Mouse (Mus musculus) liver, postnatal 0 days (tissue): ENCODE measurements around the gene Map2k2. TPM values are rescaled to one million over a fixed set of nuclear protein-coding genes. Genes with fewer than 3 reads are reported as not detected.
"Not testable (repeated sequence)": the region's sequence is repeated elsewhere in the genome, so short reads cannot be mapped to it uniquely, and the experiment has no call there.

ENCODE experiments used
- ATAC-seq: fragments of 200-750 bp; cut with Nextera tagmentation; 2 replicates; pipeline ENCODE4 v1.8.0; 2017; ENCODE audit warnings: mild to moderate bottlenecking, moderate library complexity
- DNase-seq: peaks from one replicate; pipeline ENCODE4 v3.0.0-alpha.2; 2016
- H3K27ac ChIP-seq: fragments of 300-500 bp; sonication (generic); 2 replicates; pipeline ENCODE4 v1.5.1; 2014; ENCODE audit warnings: antibody characterized with exemption, moderate library complexity, mild to moderate bottlenecking, low read depth
- H3K27me3 ChIP-seq: fragments of 300-500 bp; sonication (generic); 2 replicates; pipeline ENCODE4 v1.6.1; 2014; ENCODE audit warnings: low read length, control low read depth, mixed read lengths; ENCODE audit not compliant: insufficient read depth
- H3K36me3 ChIP-seq: fragments of 300-500 bp; sonication (generic); replicated peaks from 2 replicates; pipeline ENCODE4 v1.6.1; 2014; ENCODE audit warnings: mild to moderate bottlenecking, control low read depth, low read length, moderate library complexity, mixed read lengths; ENCODE audit not compliant: insufficient read depth
- H3K4me1 ChIP-seq: fragments of 300-500 bp; sonication (generic); 2 replicates; pipeline ENCODE4 v1.6.1; 2014; ENCODE audit warnings: antibody characterized with exemption, mild to moderate bottlenecking, control low read depth; ENCODE audit not compliant: insufficient read depth
- H3K4me2 ChIP-seq: fragments of 300-500 bp; sonication (generic); 2 replicates; pipeline ENCODE4 v1.6.1; 2014; ENCODE audit warnings: low read depth, mild to moderate bottlenecking, low read length, moderate library complexity, mixed read lengths
- H3K4me3 ChIP-seq: fragments of 300-500 bp; sonication (generic); 2 replicates; pipeline ENCODE4 v1.5.1; 2014; ENCODE audit warnings: low read depth, low read length
- H3K9ac ChIP-seq: fragments of 300-500 bp; sonication (generic); replicated peaks from 2 replicates; pipeline ENCODE4 v1.6.1; 2014; ENCODE audit warnings: mild to moderate bottlenecking, moderate library complexity
- H3K9me3 ChIP-seq: fragments of 300-500 bp; sonication (generic); 2 replicates; pipeline ENCODE4 v1.6.1; 2016; ENCODE audit warnings: mild to moderate bottlenecking, control low read depth, low read length, mixed read lengths
- CTCF ChIP-seq: sonication (generic); IDR thresholded peaks from 2 replicates; pipeline ENCODE4 v1.5.1; 2016; ENCODE audit warnings: antibody characterized with exemption, low read depth
- EP300 ChIP-seq: IDR thresholded peaks from 2 replicates; pipeline ENCODE4 v1.6.1; 2016; ENCODE audit warnings: antibody characterized with exemption, low read depth, mild to moderate bottlenecking
- WGBS: fragments of 180-500 bp; shearing (Covaris S2); extraction: QIAGEN DNeasy Blood & Tissue Kit; methylation state at CpG from one replicate; pipeline ENCODE4 v1.1.7; 2014; ENCODE audit not compliant: insufficient replicate concordance; 5-methylcytosine and 5-hydroxymethylcytosine counted together
- polyA plus RNA-seq: library from polyadenylated mRNA; unstranded; fragments of >200 nt; fragmentation: Nextera tagmentation; extraction: Ambion mirVana; gene quantifications from 2 replicates; pipeline ENCODE4 v1.2.1, GENCODE M21; 2015

Map2k2 gene
- 93.2 and 93.9 TPM in 2 replicates for polyA plus RNA-seq

DNA sequence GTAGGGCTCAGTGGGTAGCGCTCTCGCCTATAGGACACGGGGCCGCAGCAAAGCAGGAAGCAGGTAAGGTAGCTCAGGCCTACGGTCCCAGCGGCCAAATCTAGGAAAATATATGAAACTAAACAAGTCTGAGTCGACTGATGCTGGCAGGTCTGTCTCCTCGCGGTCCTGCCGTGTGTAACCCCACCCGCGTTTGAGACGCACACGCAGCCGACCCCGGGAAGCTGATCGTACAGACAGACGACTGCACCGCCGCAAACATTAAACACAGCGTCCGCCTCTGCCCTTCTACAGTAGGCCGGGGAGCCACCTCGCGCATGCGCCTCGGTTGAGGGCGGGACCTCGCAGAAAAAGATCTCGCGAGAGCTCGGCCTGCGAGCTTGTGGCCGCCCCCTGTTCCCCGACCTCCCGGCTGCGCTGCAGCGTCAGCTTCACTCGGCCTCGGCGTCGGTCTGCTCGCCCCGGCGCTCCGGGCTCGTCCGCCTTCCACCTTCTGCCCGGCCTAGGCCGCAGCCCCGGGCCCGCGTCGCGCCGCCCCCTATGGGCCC, at the start of gene Map2k2:
TSS of gene Map2k2 (plus strand) at position 351 of the 548 bp plus-strand sequence.
- Histone ChIP-seq H3K4me3 (peak within 1 kb of the TSS; percentile 89), H3K4me2 (peak within 1 kb of the TSS; percentile 91), H3K27ac (peak within 1 kb of the TSS; percentile 100), H3K9me3 (no peaks in the 10 kb centered on the region), H3K9ac (peak within 1 kb of the TSS; percentile 96), H3K36me3 (peaks cover 26% of the 10 kb centered on the region), H3K27me3 (no peaks in the 10 kb centered on the region), H3K4me1 (peaks cover 26% of the 10 kb centered on the region)
- TF ChIP-seq EP300 (no peak), CTCF (no peak)
- ATAC-seq, result peak; percentile 95
- WGBS, result under 1% methylated on average over 55 of the region's 56 CpGs
- DNase-seq, result peak; percentile 98

DNA sequence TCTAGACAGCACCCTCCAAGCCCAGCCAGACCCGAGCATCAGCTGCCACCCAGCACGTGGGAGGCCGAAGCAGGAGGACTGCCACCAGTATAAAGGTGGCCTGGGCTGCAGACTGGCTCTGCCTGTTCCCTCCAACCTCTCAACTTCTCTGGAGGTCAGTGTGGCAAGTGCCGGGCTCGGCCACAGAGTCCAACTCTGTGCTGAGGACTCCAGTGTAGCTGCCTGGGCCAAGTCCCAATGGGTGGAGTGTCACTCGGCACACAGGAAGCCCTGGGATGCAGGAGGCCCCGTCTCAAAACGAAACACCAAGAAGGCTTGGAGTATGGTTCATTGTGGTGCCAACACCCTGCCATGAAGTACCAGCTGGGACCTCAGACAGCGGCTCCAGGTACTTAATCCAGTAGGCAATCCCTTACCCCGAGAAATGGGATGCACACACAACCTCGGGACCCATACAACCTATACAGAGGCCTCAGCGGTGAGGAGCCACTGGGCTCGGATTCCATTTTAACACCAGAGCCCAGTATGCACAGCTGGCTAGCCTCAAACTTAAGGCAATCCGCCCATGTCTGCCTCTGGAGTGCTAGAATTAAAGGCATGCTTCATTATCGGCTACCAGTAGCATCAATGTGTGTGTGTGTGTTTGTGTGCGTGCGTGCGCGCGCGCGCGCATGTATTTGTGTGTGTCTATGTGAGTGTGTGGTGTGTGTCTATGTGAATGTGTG, 48.1 kb upstream of the Map2k2 start:
- TF ChIP-seq EP300, result no peak
- no peak for TF ChIP-seq CTCF
- no peak overlapping the region for H3K27ac ChIP-seq
- H3K36me3 ChIP-seq, result no peaks in the 10 kb centered on the region
- peaks cover 10% of the 10 kb centered on the region for H3K4me1 ChIP-seq
- no peaks in the 10 kb centered on the region for H3K9me3 ChIP-seq
- ATAC-seq (no peak), DNase-seq (no peak)
- 90% methylated on average over 23 of the region's 23 CpGs for WGBS
- no peaks in the 10 kb centered on the region for H3K27me3 ChIP-seq
- no peak overlapping the region; the same call in 1 of the 2 replicates for H3K9ac ChIP-seq
- H3K4me3 ChIP-seq, result no peak overlapping the region
- no peak overlapping the region for H3K4me2 ChIP-seq

DNA sequence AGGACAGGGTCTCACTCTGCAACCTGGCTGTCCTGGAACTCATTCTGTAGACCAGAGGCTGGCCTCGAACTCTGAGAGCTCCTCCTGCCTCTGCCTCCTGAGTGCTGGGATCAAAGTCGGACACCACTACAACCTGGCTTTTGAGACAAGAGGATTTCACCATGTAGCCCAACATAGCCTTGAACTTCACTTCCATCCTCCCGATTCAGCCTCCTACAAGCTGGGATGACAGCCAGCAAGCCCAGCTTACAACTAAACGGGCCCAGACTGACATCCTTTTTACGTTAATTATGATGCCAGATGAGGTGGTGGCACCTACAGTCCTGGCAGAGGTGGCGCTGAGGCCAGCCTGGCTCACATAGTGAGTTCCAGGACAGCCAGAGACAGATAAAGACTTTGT, 46.8 kb upstream of the Map2k2 start:
- Histone ChIP-seq H3K4me1 (peaks cover 10% of the 10 kb centered on the region), H3K36me3 (no peaks in the 10 kb centered on the region), H3K27ac (no peak overlapping the region), H3K9ac (no peak overlapping the region), H3K9me3 (no peaks in the 10 kb centered on the region), H3K27me3 (no peaks in the 10 kb centered on the region), H3K4me2 (peak overlapping the region; percentile 77), H3K4me3 (no peak overlapping the region)
- 76% methylated on average over 6 of the region's 6 CpGs for WGBS
- ATAC-seq, result no peak
- no peak for DNase-seq
- TF ChIP-seq EP300 (no peak), CTCF (no peak)

DNA sequence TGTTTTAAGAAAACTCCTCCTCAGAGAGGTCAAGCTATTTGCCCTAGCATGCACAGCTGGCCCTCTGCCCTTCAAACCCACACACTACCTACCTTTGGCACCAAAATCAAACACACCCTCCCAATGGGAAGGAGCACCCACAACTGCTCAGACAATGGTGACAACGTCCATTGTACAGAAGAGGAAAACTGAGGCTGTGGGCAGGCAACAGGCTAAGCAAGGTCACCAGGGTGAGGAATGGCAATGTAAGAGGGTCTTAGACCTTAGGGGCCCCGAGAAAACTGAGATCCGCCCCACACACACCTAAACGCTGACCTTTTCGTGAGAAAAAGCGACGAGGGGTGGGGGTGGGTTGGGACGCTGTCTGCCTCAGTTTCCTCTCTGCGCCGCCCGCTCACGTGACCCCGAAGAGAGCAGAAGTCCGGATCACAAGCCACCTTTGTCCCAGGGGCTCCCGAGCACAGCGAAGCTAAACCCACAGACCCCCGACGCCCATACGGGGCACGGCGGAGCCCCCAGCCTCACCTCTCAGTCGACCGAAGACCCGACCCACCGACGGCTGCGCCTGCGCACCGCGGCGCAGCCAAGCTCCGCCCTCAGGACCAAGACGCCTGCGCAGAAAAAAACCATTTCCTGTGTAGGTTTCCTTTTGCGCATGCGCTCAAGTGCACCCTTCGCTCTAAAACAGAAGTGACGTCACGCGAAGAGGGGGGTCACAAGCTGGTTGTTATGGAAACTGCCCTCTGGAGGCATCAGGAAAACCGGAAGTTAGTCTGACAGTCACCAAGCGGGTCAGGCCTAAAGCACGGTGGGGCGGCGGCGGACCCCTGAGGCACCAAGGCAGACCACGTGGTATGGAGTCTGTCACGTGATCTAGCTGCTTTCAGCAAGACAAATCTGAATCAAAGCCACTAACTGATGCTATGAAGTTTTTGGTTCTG, 45.8 kb upstream of the Map2k2 start, which contains the start of gene Sgta:
TSS of gene Sgta (minus strand) at position 579 of the 941 bp plus-strand sequence.
- Histone ChIP-seq H3K27me3 (no peaks in the 10 kb centered on the region), H3K36me3 (no peaks in the 10 kb centered on the region), H3K9ac (peak within 1 kb of the TSS; percentile 86), H3K27ac (peak within 1 kb of the TSS; percentile 56), H3K4me2 (peak within 1 kb of the TSS; percentile 77), H3K4me1 (peaks cover 10% of the 10 kb centered on the region), H3K4me3 (peak within 1 kb of the TSS; percentile 93), H3K9me3 (no peaks in the 10 kb centered on the region)
- ATAC-seq, result peak; percentile 90
- TF ChIP-seq EP300 (no peak), CTCF (no peak)
- DNase-seq, result peak; percentile 96
- WGBS, result 0% methylated on average over 47 of the region's 48 CpGs

DNA sequence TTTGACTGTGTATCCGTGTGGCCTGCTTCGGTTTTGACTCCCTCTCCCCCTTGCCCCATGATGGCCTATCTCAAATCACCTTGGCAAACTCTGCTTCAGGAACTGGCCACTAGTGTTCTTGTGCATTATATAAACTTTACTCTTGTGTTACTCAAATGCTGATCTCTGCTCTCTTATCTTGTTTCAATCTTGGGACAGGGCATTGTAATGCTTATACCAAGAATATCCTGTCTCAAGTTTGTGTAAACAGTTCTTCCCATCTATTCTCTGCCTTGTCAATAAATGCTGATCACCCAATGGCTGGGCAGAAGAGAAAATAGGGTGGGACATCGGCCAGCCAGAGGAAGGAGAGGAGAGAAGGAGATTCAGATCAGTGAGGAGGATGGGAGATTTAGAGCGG, 43.0 kb upstream of the Map2k2 start:
- ATAC-seq (no peak), DNase-seq (no peak)
- Histone ChIP-seq H3K4me1 (peaks cover 10% of the 10 kb centered on the region), H3K4me2 (no peak overlapping the region), H3K9ac (no peak overlapping the region), H3K27ac (no peak overlapping the region), H3K9me3 (no peaks in the 10 kb centered on the region), H3K4me3 (no peak overlapping the region), H3K27me3 (no peaks in the 10 kb centered on the region), H3K36me3 (no peaks in the 10 kb centered on the region)
- WGBS, result 62% methylated on average over 4 of the region's 4 CpGs
- TF ChIP-seq CTCF (no peak), EP300 (no peak)

DNA sequence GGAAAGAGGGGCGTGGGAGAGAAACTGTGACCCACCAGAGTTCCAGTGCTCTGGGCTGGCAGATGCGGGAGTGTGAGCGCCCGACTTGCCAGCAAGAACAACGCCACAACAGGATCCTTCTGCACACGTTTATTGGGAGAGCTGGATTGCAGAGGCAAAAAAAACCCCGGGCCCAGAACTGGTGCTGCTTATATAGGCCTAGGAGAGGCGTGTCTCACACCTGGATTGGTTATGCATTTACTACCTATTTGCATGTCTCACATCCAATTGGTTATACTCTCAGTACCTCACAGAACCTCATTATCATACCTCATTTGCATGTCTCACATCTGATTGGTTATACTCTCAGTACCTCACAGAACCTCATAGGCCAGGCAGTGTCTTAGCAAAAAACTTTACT, 41.2 kb upstream of the Map2k2 start:
- 80% methylated on average over 8 of the region's 8 CpGs for WGBS
- not testable (repeated sequence) for H3K36me3 ChIP-seq, H3K27me3 ChIP-seq, H3K9ac ChIP-seq, DNase-seq, H3K4me3 ChIP-seq, ATAC-seq, H3K4me2 ChIP-seq, H3K9me3 ChIP-seq, H3K27ac ChIP-seq, H3K4me1 ChIP-seq
